Mouse (Mus musculus): ENCODE measurements at regions not wholly inside any gene's neighbourhood (a gene's known extent, or its start where the extent isn't known, plus 50 kb on each side); places are given as distances from the start of the nearest gene placed in this dataset.

DNA sequence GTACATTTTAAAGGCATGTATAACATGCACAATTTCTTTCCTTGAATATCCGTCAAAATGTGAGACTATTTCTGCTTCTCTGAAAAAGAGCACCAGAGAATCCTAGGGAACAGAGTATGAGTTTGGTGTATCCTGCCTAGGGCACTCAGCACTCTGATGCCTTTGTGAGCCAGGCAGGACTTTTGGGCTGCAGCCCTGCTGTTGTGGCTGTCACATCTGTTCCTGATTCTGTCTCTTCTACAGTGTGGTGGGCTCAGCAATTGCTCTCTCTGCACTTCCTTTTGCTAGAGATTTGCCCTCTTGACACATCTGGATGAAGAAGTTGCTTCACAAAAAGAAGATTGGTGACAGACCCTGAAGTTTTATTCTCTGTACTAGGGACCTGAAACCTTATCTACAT lies 73.9 kb upstream of the Defb41 start:
- Histone ChIP-seq H3K4me2 (no peak overlapping the region), H3K4me3 (no peak overlapping the region), H3K9me3 (no peaks in the 10 kb centered on the region), H3K36me3 (no peaks in the 10 kb centered on the region), H3K27ac (no peak overlapping the region), H3K9ac (no peak overlapping the region), H3K27me3 (no peaks in the 10 kb centered on the region), H3K4me1 (replicated peaks) (no peaks in the 10 kb centered on the region)
- no peak for ATAC-seq (ENCODE audit: low FRiP score)
- 86% methylated on average over 1 of the region's 1 CpGs for WGBS

All from hindbrain, embryonic 13.5 days (tissue).